Mouse (Mus musculus): ENCODE results near the gene Plekhj1. TPM values are rescaled to one million over a fixed set of nuclear protein-coding genes. Genes with fewer than 3 reads are reported as not detected.

Plekhj1 gene
- polyA plus RNA-seq, 1 experiment from 2014 or later: 151 TPM

- Histone ChIP-seq H3K36me3 (ENCODE audit: control insufficient read depth, insufficient read depth, low read length) (peaks cover 8% of the 10 kb centered on the region; the same call in 1 of the 2 replicates), H3K4me2 (peak overlapping the region; percentile 87), H3K9me3 (ENCODE audit: control insufficient read depth, low read length) (no peaks in the 10 kb centered on the region), H3K9ac (ENCODE audit: low read length) (peak overlapping the region; percentile 91), H3K27me3 (ENCODE audit: control insufficient read depth, insufficient read depth, low read length) (no peaks in the 10 kb centered on the region), H3K4me3 (ENCODE audit: low read depth, low read length) (peak overlapping the region; percentile 78), H3K27ac (ENCODE audit: low read depth, low read length) (peak overlapping the region; percentile 73; the same call in 1 of the 2 replicates), H3K4me1 (ENCODE audit: control insufficient read depth, insufficient read depth, low read length) (peaks cover 21% of the 10 kb centered on the region)
- WGBS: 9% methylated on average over 29 of the region's 29 CpGs
- no peak for DNase-seq (ENCODE audit: low spot score, missing footprints)
- ATAC-seq (ENCODE audit: low FRiP score): no peak
Observed at GRCm38 (mm10) chr10:80827063-80827869, 28.8 kb upstream of the Plekhj1 start.

- Histone ChIP-seq H3K9me3 (ENCODE audit: control insufficient read depth, low read length) (no peaks in the 10 kb centered on the region), H3K4me2 (peak within 1 kb of the TSS; percentile 87), H3K9ac (ENCODE audit: low read length) (peak within 1 kb of the TSS; percentile 91), H3K27ac (ENCODE audit: low read depth, low read length) (peak within 1 kb of the TSS; percentile 73), H3K4me1 (ENCODE audit: control insufficient read depth, insufficient read depth, low read length) (peaks cover 19% of the 10 kb centered on the region), H3K36me3 (ENCODE audit: control insufficient read depth, insufficient read depth, low read length) (peaks cover 8% of the 10 kb centered on the region; the same call in 1 of the 2 replicates), H3K4me3 (ENCODE audit: low read depth, low read length) (peak within 1 kb of the TSS; percentile 78), H3K27me3 (ENCODE audit: control insufficient read depth, insufficient read depth, low read length) (no peaks in the 10 kb centered on the region)
- under 1% methylated on average over 78 of the region's 82 CpGs for WGBS
- peak; percentile 99 for DNase-seq (ENCODE audit: low spot score, missing footprints)
- ATAC-seq (ENCODE audit: low FRiP score): peak; percentile 96
Observed at GRCm38 (mm10) chr10:80826151-80827062, 28.0 kb upstream of the Plekhj1 start, which contains the start of gene Oaz1. Gene Oaz1, plus strand, starts transcription at chr10:80826656.

GRCm38 (mm10) chr10:80824827-80825226, 26.4 kb upstream of the Plekhj1 start:
- H3K9ac ChIP-seq (ENCODE audit: low read length): no peak overlapping the region
- 81% methylated on average over 2 of the region's 2 CpGs for WGBS
- peaks cover 7% of the 10 kb centered on the region for H3K4me1 ChIP-seq (ENCODE audit: control insufficient read depth, insufficient read depth, low read length)
- ATAC-seq (ENCODE audit: low FRiP score): no peak
- no peak overlapping the region for H3K27ac ChIP-seq (ENCODE audit: low read depth, low read length)
- no peaks in the 10 kb centered on the region for H3K27me3 ChIP-seq (ENCODE audit: control insufficient read depth, insufficient read depth, low read length)
- no peak overlapping the region for H3K4me3 ChIP-seq (ENCODE audit: low read depth, low read length)
- peaks cover 6% of the 10 kb centered on the region; the same call in 1 of the 2 replicates for H3K36me3 ChIP-seq (ENCODE audit: control insufficient read depth, insufficient read depth, low read length)
- no peaks in the 10 kb centered on the region for H3K9me3 ChIP-seq (ENCODE audit: control insufficient read depth, low read length)
- no peak overlapping the region for H3K4me2 ChIP-seq
- DNase-seq (ENCODE audit: low spot score, missing footprints): no peak

- Histone ChIP-seq H3K36me3 (ENCODE audit: control insufficient read depth, insufficient read depth, low read length) (no peaks in the 10 kb centered on the region; the same call in 1 of the 2 replicates), H3K27me3 (ENCODE audit: control insufficient read depth, insufficient read depth, low read length) (no peaks in the 10 kb centered on the region), H3K4me3 (ENCODE audit: low read depth, low read length) (no peak overlapping the region), H3K27ac (ENCODE audit: low read depth, low read length) (no peak overlapping the region), H3K4me2 (no peak overlapping the region), H3K9ac (ENCODE audit: low read length) (no peak overlapping the region), H3K4me1 (ENCODE audit: control insufficient read depth, insufficient read depth, low read length) (peaks cover 7% of the 10 kb centered on the region), H3K9me3 (ENCODE audit: control insufficient read depth, low read length) (no peaks in the 10 kb centered on the region)
- ATAC-seq (ENCODE audit: low FRiP score) (no peak), DNase-seq (ENCODE audit: low spot score, missing footprints) (no peak)
- 68% methylated on average over 8 of the region's 8 CpGs for WGBS
Observed at GRCm38 (mm10) chr10:80823847-80824643, 25.6 kb upstream of the Plekhj1 start.

- ATAC-seq (ENCODE audit: low FRiP score) (no peak), DNase-seq (ENCODE audit: low spot score, missing footprints) (no peak)
- Histone ChIP-seq H3K4me2 (no peak overlapping the region), H3K9me3 (ENCODE audit: control insufficient read depth, low read length) (no peaks in the 10 kb centered on the region), H3K9ac (ENCODE audit: low read length) (no peak overlapping the region), H3K4me3 (ENCODE audit: low read depth, low read length) (no peak overlapping the region), H3K4me1 (ENCODE audit: control insufficient read depth, insufficient read depth, low read length) (peaks cover 7% of the 10 kb centered on the region), H3K27me3 (ENCODE audit: control insufficient read depth, insufficient read depth, low read length) (no peaks in the 10 kb centered on the region), H3K27ac (ENCODE audit: low read depth, low read length) (no peak overlapping the region), H3K36me3 (ENCODE audit: control insufficient read depth, insufficient read depth, low read length) (no peaks in the 10 kb centered on the region)
- 86% methylated on average over 1 of the region's 1 CpGs for WGBS
Observed at GRCm38 (mm10) chr10:80823316-80823715, 24.9 kb upstream of the Plekhj1 start.

DNA sequence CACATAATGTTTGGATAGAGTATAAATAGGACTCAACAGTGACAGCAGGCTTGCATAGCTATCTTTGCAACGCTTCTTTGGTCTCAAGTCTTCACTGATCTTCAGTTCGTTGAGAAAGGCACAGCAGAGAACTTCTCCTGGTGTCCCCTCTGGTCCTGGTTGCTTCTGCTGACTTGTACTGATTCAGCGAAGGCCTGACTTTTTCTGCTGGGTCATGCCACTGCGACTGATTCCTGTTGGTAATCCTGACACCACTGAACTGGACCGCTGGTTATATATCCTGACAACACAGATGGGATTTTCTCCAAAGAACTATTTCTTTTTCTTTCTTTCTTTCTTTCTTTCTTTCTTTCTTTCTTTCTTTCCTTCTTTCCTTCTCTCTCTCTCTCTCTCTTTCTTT, 24.1 kb upstream of the Plekhj1 start:
- H3K4me1 ChIP-seq (ENCODE audit: control insufficient read depth, insufficient read depth, low read length): peaks cover under 1% of the 10 kb centered on the region
- no peaks in the 10 kb centered on the region for H3K36me3 ChIP-seq (ENCODE audit: control insufficient read depth, insufficient read depth, low read length)
- no peak for ATAC-seq (ENCODE audit: low FRiP score)
- H3K27me3 ChIP-seq (ENCODE audit: control insufficient read depth, insufficient read depth, low read length): no peaks in the 10 kb centered on the region
- no peak overlapping the region for H3K9ac ChIP-seq (ENCODE audit: low read length)
- H3K9me3 ChIP-seq (ENCODE audit: control insufficient read depth, low read length): no peaks in the 10 kb centered on the region
- 85% methylated on average over 5 of the region's 5 CpGs for WGBS
- no peak overlapping the region for H3K27ac ChIP-seq (ENCODE audit: low read depth, low read length)
- no peak overlapping the region for H3K4me3 ChIP-seq (ENCODE audit: low read depth, low read length)
- no peak for DNase-seq (ENCODE audit: low spot score, missing footprints)
- no peak overlapping the region for H3K4me2 ChIP-seq

DNA sequence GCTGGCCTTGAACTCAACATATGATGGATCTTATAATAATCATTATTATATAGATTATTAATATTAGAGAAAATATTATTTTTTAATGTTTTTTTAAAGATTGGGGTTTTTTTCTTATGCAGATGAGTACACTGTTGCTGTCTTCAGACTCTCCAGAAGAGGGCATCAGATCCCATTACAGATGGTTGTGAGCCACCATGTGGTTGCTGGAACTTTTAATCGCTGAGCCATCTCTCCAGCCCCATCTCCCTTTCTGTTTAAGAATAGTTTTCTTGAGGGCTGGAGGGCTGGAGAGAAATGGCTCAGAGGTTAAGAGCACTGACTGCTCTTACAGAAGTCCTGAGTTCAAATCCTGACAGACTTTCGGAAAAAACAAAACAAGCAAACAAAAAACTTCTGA, 23.6 kb upstream of the Plekhj1 start:
- H3K9me3 ChIP-seq (ENCODE audit: control insufficient read depth, low read length): no peaks in the 10 kb centered on the region
- H3K9ac ChIP-seq (ENCODE audit: low read length): no peak overlapping the region
- H3K27ac ChIP-seq (ENCODE audit: low read depth, low read length): no peak overlapping the region
- no peaks in the 10 kb centered on the region; the same call in 1 of the 2 replicates for H3K4me1 ChIP-seq (ENCODE audit: control insufficient read depth, insufficient read depth, low read length)
- DNase-seq (ENCODE audit: low spot score, missing footprints): no peak
- H3K4me2 ChIP-seq: no peak overlapping the region
- 44% methylated on average over 2 of the region's 2 CpGs for WGBS
- no peak for ATAC-seq (ENCODE audit: low FRiP score)
- no peak overlapping the region for H3K4me3 ChIP-seq (ENCODE audit: low read depth, low read length)
- H3K36me3 ChIP-seq (ENCODE audit: control insufficient read depth, insufficient read depth, low read length): no peaks in the 10 kb centered on the region
- no peaks in the 10 kb centered on the region for H3K27me3 ChIP-seq (ENCODE audit: control insufficient read depth, insufficient read depth, low read length)

- Histone ChIP-seq H3K36me3 (ENCODE audit: control insufficient read depth, insufficient read depth, low read length) (no peaks in the 10 kb centered on the region), H3K27ac (ENCODE audit: low read depth, low read length) (no peak overlapping the region), H3K9me3 (ENCODE audit: control insufficient read depth, low read length) (no peaks in the 10 kb centered on the region), H3K4me1 (ENCODE audit: control insufficient read depth, insufficient read depth, low read length) (no peaks in the 10 kb centered on the region), H3K9ac (ENCODE audit: low read length) (no peak overlapping the region), H3K4me3 (ENCODE audit: low read depth, low read length) (no peak overlapping the region), H3K4me2 (no peak overlapping the region), H3K27me3 (ENCODE audit: control insufficient read depth, insufficient read depth, low read length) (no peaks in the 10 kb centered on the region)
- no peak for ATAC-seq (ENCODE audit: low FRiP score)
- no peak for DNase-seq (ENCODE audit: low spot score, missing footprints)
- WGBS: 55% methylated on average over 3 of the region's 3 CpGs
Observed at GRCm38 (mm10) chr10:80819406-80819805, 21.0 kb upstream of the Plekhj1 start.
